Mouse (Mus musculus) cerebellum, postnatal 10 days (tissue): ENCODE data around the gene Gm9833.

ENCODE experiments used
- DNase-seq, 2 experiments: peaks; one replicate each; pipeline ENCODE4 v3.0.0; 2021; ENCODE audit warnings: mixed read lengths in 2 of 2

Gm9833 gene

GRCm38 (mm10) chr3:10123615-10124014 is 35.7 kb downstream of the Gm9833 start:
- no peak for DNase-seq

GRCm38 (mm10) chr3:10124071-10124470 is 36.2 kb downstream of the Gm9833 start:
- no peak for DNase-seq

GRCm38 (mm10) chr3:10125301-10125700 is 37.4 kb downstream of the Gm9833 start:
- no peak for DNase-seq

- no peak for DNase-seq
These were observed 38.1 kb downstream of the Gm9833 start for GRCm38 (mm10) chr3:10126036-10126435.

GRCm38 (mm10) chr3:10126502-10126901 is 38.6 kb downstream of the Gm9833 start:
- DNase-seq, result no peak

- peak; percentile 72 to 80 for DNase-seq
These were observed 39.0 kb downstream of the Gm9833 start for GRCm38 (mm10) chr3:10126952-10127351.

GRCm38 (mm10) chr3:10127505-10127904 is 39.6 kb downstream of the Gm9833 start:
- DNase-seq, result no peak
